Mouse (Mus musculus) layer of hippocampus, adult 2 months (tissue): ENCODE measurements around the gene Bfsp2. TPM values are rescaled to one million over a fixed set of nuclear protein-coding genes. Genes with fewer than 3 reads are reported as not detected.
A peak's percentile ranks its signal among the peaks of the same experiment; 100 is the strongest.

Experiments
- DNase-seq, 2 experiments: peaks; one replicate each; pipeline ENCODE4 v3.0.0; 2022; ENCODE audit warnings: low spot score in 2 of 2
- H3K27ac ChIP-seq: fragments of 200-600 bp; 2 replicates; pipeline ENCODE4 v1.8.1; 2022
- H3K4me3 ChIP-seq: fragments of 200-600 bp; 2 replicates; pipeline ENCODE4 v1.8.1; 2022; ENCODE audit warnings: mild to moderate bottlenecking
- CTCF ChIP-seq: fragments of 200-600 bp; conservative IDR thresholded peaks from 2 replicates; pipeline ENCODE4 v1.8.1; 2022; ENCODE audit warnings: antibody characterized with exemption, mild to moderate bottlenecking, moderate library complexity
- total RNA-seq, 2 experiments: library from RNA; stranded (reverse); gene quantifications; 2 replicates each; pipeline ENCODE4 v1.2.3; 2021

The Bfsp2 gene
- total RNA-seq, 2 experiments from 2014 or later = 2.0 to 2.3 TPM

DNA sequence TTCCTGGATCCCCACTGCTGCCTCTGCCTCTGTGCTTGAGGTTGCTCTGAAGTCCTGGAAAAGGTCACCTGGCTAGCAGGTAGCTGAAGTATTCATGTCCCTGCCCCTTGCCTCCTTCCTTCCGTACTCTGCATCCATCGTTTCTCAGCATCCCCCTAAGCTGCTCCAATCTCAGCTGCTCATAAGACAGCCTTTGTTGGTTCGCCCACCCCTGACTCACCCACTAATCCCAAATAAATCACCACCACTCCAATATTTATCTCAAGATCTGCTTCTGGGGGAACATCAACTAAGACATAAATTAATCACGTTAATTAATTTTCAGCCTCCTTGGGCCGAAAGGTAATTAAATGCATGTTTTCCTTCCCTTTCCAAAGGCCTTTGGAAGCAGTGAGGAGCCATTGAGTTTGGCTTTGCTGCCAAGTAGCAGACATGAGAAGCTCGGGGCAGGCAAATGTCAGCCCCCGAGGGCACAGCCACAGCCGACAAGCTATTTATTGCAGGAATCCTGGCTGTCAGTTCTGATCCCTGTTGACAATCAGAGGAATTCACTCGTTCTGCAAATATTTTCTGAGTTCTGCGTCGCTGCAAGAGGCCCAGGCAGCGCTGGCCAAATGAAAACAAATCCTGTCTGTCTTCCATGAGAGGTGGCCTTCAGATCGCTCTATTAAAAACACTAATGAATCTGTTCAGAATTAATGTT, 36.9 kb downstream of the Bfsp2 start:
- Histone ChIP-seq H3K27ac (peak overlapping the region; percentile 64; the same call in 1 of the 2 replicates), H3K4me3 (peak overlapping the region; percentile 19; the same call in 1 of the 2 replicates)
- peak in 1 of 2 experiments; percentile 13 for DNase-seq
- no peak for TF ChIP-seq CTCF

- no peak overlapping the region for H3K27ac ChIP-seq
- no peak for TF ChIP-seq CTCF
- no peak overlapping the region for H3K4me3 ChIP-seq
- no peak for DNase-seq
Observed at GRCm38 (mm10) chr9:103440597-103440996, 39.6 kb downstream of the Bfsp2 start.

DNA sequence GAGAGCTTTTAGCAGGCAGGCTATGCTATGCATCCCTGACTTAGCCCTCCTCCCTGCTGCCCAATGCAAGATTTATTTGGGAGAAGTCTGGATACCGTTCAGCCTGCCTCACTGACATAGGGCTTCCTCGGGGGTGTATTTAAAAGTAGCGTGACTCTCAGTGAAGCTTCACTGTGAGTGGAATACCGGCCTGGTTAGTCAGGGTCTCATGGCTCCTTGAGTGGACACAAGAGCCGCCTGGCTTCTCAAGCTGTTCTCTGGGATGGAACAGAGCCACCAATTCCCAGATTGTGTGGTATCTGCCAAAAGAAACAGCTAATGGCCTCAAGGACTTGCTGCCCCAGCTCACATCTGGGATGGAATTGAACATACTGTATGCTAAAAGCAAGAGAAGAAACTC, 43.1 kb downstream of the Bfsp2 start:
- no peak for DNase-seq
- Histone ChIP-seq H3K27ac (no peak overlapping the region), H3K4me3 (no peak overlapping the region)
- TF ChIP-seq CTCF = no peak

GRCm38 (mm10) chr9:103434116-103434515, 46.1 kb downstream of the Bfsp2 start:
- H3K4me3 ChIP-seq = no peak overlapping the region
- TF ChIP-seq CTCF = peak; percentile 54
- no peak overlapping the region for H3K27ac ChIP-seq
- DNase-seq = no peak

DNA sequence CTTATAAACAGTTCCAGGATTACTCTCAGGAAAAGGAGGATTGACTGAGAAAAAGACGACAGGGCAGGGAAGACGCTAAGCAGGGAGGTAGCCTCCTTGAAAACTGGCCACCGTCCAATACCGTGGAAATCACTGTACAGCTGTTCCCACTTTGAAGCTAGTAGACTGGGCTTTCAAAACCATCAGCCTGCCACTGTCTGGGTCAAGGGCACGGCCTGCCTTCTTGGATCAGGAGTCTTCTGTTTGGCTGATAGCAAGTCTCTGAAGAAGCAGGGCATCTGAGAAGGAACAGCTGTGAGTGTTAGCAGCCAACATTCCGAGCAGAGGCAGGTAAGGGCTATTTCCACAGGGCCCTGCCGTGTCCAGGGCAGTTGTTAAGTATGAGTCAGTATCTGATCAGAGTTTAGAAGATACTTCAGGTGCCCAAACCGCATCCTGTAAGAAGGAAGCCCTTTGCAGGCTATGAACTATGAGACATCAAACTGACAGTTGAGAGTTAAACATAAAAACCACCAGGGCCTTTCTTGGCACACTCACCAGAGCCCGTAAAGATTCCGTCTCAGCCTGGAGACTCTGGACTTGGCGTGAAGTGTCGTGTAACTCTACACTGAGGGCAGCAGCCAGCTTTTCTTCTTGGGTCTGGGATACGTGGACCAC, 48.0 kb downstream of the Bfsp2 start:
- no peak for TF ChIP-seq CTCF
- Histone ChIP-seq H3K4me3 (no peak overlapping the region), H3K27ac (no peak overlapping the region)
- no peak for DNase-seq

DNA sequence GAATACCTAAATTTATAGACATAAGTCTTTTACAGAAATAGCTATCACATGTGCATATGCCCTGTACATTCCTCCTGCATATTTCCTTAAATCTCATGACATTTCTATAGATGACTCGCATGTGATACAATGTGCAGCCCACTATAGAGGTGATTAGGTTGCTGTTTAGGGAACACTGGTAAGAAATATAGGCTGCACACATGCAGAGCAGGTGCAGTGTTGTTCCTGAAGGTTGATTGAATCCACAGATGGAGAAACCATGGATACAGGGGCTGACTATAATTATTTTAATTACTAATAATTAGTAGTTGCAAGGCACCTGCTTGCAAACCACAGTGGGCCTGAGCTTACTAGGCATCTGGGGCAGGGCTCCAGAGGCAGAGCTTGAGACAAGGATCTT, 48.5 kb downstream of the Bfsp2 start:
- H3K4me3 ChIP-seq = no peak overlapping the region
- no peak overlapping the region for H3K27ac ChIP-seq
- no peak for DNase-seq
- TF ChIP-seq CTCF = no peak

- Histone ChIP-seq H3K4me3 (no peak overlapping the region), H3K27ac (no peak overlapping the region)
- DNase-seq = no peak
- TF ChIP-seq CTCF = no peak
Observed at GRCm38 (mm10) chr9:103430431-103431220, 49.6 kb downstream of the Bfsp2 start.

DNA sequence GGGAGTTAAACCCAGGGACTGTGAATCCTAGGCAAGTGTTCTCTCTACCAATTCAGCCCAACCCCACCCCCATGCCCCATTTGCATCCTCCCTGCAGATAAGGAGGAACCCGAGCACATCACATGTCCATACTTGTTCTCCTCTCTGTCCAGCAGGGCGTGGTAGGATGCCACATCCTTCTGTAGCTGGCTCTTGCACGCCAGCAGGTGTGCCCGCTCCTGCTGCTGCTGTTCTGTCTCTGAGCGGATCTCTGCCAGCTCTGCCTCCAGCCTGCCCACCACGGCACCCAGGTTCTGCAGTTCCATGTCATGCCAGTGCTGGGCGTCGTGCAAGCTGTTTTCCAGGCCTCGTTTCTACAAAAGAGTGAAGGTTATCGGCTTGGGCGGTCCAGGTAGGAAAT, 53.8 kb downstream of the Bfsp2 start:
- Histone ChIP-seq H3K4me3 (no peak overlapping the region), H3K27ac (no peak overlapping the region)
- TF ChIP-seq CTCF = no peak
- no peak for DNase-seq

GRCm38 (mm10) chr9:103424869-103425268, 55.4 kb downstream of the Bfsp2 start:
- no peak for TF ChIP-seq CTCF
- DNase-seq = no peak
- H3K27ac ChIP-seq = no peak overlapping the region
- no peak overlapping the region for H3K4me3 ChIP-seq

DNA sequence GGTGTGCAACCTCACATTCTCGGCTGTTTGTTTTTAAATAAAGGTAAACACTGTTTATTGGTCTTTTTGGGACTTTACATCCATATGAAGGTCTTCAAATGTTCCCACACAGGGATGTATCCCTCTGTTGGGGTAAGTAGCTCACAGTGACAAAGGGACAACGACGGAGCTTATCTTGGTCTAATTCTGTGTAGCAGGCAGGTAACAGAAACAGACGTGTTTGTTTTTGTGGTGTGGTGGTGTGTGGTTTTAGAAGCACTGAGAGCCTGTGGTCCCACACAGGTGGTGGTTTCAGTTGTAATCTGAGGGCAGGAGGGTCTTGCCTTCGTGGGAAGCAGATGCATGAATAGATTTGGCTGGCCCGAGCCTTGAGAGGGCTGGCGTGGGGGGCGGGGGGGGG, 56.3 kb downstream of the Bfsp2 start:
- Histone ChIP-seq H3K27ac (no peak overlapping the region), H3K4me3 (no peak overlapping the region)
- TF ChIP-seq CTCF = no peak
- DNase-seq = no peak

GRCm38 (mm10) chr9:103423384-103423783, 56.8 kb downstream of the Bfsp2 start:
- Histone ChIP-seq H3K27ac (no peak overlapping the region), H3K4me3 (no peak overlapping the region; the same call in 1 of the 2 replicates)
- TF ChIP-seq CTCF = no peak
- no peak for DNase-seq

- peak overlapping the region; percentile 39 for H3K4me3 ChIP-seq
- TF ChIP-seq CTCF = no peak
- H3K27ac ChIP-seq = no peak overlapping the region; the same call in 1 of the 2 replicates
- peak; percentile 36 to 38 for DNase-seq
Observed at GRCm38 (mm10) chr9:103422847-103423246, 57.4 kb downstream of the Bfsp2 start.

DNA sequence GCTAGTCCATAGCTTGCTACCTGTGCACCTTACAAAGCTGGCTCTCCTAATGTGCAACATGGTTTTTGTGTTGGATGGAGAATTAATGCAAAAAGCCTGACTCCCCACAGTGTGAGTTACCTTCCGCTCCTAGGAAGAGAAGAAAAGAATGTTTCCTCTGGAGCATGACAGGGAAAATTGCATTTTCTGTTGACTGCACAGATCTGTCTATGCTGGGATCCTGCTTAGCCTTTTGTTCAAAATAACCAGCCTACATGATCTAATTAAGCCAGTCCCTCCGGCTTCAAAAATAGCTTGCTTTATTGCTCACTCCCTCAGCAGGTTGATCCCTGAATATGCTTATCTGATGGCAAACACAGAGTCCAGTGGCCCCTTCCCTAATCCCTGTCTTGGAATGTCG, 59.4 kb downstream of the Bfsp2 start:
- Histone ChIP-seq H3K27ac (peak overlapping the region; percentile 39; the same call in 1 of the 2 replicates), H3K4me3 (no peak overlapping the region)
- DNase-seq = no peak
- no peak for TF ChIP-seq CTCF
